Mouse (Mus musculus) frontal cortex, postnatal 14 days (tissue): ENCODE data around the gene Popdc2.

Experiments
- DNase-seq, 2 experiments: peaks; one replicate each; pipeline ENCODE4 v3.0.0; 2022; ENCODE audit warnings: low spot score in 2 of 2

Popdc2 gene

DNA sequence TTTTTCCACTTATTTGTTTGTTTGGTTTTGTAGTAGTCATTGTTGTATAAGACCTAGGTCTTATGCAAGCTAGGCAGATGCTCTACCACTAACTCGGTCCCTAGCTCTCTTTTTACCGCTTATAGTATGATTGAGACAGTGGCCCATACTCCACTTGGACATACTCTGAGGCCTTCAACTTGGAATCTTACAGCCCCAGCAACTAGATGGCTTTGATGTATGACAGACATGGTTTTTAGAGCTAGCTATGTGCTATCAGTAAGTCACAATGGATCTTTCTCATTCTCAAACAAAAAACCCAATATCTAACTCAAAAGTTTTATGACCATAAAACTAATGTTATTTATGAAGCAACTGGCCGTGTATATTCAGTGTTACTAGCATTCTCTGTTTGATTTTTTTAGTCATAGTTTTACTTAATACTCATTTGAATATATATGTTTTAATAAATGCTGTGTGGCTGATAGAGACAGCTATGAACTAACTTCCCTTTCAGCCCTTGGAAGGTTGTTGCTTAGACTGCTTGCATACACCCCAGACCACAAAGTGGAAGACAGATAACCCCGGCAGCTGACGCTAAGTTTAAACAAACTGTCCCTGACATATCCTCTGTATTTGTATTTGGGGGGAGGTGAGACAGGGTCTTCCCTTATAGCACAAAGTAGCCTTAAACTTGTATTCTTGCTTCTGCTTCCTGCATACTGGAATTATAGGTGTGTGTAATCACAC lies 7.7 kb upstream of the Popdc2 start:
- DNase-seq = no peak

DNA sequence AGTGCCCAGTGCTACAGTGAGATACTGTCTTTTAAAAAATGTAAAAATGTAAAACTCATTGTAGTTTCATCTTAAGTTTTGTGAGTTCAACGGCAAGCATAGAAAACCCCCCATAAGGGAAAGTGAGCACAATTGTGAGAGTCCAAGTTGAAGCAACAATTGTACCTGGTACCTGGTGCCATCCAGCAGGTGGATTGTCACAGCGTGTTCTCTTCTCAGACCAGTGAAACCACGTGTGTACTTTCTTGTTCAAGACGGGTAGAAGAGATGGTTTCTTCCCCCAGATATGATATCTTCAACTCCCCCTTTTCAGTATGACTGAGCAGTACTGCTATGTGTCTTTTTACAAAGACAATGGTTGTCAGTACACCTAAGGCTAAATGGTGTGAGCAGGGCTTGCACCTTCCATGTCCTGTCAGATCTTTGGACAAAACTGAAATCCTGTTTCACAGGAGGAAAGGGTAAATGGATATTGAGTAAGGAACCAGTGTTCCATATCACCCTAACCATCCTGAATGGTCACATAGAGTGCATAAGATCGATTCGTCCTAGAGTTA lies 3.7 kb upstream of the Popdc2 start:
- DNase-seq = no peak

DNA sequence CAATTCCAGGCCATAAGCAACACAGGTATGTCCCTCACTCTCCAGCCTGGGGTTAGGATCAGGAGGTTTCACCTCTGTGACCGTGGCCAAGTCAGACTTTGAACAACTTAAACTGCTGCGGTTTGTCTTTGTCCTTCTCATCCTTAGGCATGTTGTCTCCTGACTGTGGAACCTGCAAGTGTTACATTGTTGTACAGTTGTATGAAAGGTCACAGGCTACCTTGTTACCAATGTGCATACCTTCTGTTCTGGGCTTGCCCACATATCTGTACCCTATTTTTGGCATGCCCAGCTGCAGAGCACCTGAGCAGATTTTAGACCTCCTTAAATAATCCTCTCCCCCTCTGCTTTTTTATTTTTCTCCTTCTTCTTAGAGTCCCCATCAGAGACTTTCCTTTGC lies 2.8 kb upstream of the Popdc2 start:
- DNase-seq = no peak

DNA sequence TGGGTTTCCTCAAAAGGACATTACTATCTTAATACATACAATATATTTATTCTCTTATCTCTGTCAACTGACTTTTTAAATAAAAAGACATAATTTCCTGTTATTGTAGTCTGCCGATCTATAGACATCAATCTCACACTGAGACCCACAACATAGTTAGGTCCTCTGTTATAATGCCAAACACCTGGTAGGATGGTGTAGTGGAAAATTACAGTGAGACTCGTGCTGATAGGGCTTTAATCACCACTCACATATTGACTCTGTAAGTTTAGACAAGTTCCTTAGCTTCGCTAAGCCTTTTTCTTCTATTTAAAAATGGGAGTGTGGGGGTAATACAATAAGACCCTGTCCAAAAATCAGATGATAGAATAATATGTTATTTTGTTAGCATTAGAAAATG lies 2.2 kb upstream of the Popdc2 start:
- DNase-seq = no peak

DNA sequence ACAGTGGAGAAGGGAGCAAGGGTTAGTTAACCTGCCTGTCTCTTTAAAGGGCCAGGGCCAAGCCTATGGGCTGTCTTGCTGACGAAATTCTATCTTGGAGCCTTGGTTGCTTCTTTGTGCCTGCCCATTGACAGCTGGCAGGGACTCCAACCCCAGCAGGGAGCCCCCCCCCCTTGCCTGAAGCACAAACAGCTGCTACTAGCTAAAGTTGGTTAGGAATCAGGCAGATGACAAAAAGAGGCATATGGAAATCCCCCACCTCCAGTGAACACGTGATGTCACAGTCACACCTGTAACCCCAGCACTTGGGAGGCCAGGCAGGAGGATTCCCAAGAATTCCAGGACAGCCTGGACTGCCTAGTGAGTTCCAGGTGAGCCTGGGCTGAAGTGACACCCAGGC lies 1.7 kb upstream of the Popdc2 start:
- DNase-seq = no peak

DNA sequence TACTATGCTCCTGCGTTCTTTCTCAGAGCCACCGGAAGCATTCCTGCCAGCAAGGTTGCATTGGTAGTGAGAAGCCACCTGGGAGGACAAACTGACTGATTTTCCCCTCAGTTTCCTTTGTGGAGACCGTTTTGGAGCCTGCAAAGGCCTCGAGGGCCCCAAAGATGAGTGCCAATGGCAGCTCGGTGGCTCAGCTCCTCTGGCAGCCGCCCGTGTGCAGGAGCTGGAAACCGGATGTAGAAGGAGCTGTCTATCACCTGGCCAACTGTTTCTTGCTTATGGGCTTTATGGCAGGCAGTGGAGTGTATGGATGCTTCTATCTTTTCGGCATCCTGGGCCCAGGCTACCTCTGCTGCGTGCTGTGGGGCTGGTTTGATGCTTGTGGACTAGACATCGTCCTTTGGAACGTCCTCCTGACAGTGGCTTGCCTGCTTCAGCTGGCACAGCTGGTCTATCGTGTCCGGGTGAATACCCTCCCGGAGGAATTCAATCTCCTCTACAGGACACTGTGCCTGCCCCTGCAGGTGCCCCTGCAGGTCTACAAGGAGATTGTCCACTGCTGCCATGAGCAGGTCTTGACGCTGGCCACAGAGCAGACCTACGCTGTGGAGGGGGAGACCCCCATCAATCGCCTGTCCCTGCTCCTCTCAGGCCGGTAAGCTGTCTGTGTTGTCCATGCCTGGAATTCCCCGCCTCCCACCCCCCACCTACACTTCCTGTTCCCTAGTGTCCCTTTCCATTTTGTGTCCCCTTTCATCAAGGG lies 665 bp downstream of the Popdc2 start:
- no peak for DNase-seq

DNA sequence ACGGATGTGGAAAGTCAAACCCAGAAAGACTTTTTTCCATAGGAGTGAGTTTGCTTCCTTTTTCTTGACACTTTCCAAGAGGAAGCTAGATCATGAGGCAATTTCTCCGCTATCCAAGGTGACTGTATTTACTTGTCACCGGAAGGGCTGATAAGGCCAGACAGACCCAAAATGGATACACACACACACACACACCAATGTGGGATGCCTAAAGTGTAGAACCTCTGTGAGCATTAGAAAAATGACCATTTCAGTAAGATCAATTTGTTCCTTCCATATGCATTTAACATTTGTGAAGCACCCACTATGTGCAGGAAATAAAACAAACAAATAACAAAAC lies 1.2 kb downstream of the Popdc2 start:
- no peak for DNase-seq

DNA sequence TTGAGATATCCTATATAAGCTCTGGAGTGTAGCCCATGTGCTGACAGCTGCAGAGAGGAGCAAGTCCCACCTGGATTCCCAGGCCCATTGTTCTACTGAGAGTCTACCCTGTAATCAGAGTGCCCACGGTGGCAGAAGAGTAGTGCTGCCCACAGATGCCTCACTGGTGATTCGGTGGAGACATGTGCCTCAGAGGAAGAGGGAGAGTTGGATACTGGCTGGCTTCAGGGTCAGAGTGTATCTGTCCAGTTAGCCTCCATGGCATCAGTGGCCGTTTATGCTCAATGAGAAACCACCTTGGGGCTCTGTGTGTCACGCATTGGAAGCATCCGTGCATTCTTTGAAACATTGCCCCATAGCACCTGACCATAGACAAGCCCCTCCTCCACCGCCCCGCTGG lies 1.6 kb downstream of the Popdc2 start:
- DNase-seq = no peak

DNA sequence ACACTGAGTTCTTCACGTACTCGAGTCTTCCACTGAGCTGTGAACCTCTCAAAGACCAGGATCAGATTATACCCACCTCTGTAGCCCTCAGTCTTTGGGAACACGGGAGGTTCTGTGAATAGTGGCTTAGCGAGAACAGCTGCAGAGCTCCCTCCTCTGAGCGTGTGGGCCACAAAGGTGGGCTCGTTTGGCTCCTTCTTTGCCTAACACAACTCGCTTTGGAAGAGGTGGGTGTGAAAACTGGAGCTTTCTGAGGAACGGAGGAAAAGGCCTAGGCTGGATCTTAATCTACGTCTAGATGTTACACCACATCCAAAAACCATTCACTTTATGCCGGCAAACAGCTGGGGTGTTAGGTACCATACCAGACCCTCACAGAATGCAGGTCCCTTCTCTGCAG lies 3.4 kb downstream of the Popdc2 start:
- no peak for DNase-seq

DNA sequence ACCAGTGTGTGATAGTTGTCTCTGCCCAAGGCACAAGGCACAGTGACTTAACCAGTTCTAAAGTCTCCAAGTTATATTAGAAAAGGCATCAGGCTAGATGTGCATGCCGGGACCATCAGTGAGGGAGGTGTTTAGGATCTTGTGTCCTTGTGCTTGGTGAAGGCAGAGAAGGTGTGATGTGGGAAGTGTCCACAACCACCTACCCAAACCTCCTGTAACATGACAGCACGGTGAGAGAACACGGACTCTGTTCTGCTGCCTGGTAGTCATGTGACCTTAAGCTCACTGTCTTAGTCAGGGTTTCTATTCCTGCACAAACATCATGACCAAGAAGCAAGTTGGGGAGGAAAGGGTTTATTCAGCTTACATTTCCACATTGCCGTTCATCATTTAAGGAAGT lies 4.2 kb downstream of the Popdc2 start:
- no peak for DNase-seq

DNA sequence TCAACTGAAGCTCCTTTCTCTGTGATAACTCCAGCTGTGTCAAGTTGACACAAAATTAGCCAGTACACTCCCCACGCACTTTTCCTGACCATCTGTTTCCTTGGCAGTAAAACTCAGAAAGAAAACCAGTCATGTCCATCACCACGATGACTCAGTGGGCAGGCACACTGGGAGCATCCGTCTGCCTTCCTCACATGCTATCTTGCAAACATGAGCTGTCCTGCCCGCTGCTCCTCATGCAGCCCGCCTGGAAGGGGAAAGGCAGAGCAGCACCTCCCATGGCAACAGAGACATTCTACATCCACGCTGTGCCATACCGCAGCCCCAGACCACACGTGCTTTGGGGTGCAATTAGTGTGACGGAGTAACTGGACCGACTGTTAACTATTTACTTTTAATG lies 6.3 kb downstream of the Popdc2 start:
- DNase-seq = peak; percentile 43 to 63

DNA sequence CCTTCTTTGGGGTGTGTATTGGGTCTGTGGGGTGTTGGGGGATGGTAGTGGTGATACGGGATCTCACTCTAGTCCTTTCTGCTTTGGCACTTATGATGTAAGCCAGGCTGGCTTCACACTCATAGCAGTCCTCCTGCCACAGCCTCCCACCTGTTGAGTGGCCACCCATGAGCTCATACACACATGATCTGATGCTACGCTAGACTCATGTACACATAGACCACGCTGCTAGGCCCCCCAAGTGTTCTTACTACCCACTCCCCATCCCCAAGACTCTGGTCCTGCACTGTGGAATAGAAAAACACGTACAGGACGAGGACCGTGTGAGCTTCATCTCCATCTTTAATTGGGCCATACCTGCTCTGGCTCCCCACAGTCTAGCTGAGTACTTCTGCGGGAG lies 7.0 kb downstream of the Popdc2 start:
- no peak for DNase-seq

DNA sequence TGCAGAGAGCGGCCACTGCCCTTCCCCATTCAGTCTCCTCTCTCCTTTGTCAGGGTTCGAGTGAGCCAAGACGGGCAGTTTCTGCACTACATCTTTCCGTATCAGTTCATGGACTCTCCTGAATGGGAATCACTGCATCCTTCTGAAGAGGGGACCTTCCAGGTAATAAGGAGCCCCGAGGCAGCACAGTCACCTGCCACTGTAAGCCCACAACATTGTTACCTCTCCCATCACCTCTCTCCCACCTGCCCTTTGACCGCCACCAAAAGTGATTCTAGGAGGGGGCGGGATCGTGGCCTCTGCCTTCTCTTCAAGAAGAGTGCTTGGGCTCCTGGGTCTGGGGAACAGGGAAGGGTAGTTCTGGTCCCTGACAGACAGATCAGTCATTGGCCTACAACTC lies 7.4 kb downstream of the Popdc2 start:
- no peak for DNase-seq

DNA sequence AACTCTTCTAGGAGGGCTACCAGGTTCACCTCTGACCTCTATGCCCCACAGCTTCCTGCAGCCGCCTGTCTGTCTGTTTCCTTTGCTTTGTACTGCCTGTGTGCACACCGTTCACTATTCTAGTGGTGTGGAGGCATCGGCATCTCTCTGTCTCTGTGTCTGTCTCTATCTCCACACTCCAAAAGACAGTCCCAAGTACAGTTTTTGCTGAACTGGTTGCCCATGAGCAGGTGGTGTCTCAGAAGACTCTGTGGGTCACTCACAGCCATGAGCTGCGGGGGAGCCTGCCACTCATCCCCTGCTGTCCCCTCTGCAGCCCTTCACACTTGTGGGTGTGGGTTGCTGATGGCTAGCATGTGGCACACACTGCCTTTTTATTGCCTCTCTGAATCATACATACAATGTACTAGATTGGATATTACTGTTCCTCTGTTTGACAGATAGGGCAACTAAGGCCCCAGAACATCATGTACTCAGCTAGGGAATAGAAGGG lies 8.0 kb downstream of the Popdc2 start:
- no peak for DNase-seq

DNA sequence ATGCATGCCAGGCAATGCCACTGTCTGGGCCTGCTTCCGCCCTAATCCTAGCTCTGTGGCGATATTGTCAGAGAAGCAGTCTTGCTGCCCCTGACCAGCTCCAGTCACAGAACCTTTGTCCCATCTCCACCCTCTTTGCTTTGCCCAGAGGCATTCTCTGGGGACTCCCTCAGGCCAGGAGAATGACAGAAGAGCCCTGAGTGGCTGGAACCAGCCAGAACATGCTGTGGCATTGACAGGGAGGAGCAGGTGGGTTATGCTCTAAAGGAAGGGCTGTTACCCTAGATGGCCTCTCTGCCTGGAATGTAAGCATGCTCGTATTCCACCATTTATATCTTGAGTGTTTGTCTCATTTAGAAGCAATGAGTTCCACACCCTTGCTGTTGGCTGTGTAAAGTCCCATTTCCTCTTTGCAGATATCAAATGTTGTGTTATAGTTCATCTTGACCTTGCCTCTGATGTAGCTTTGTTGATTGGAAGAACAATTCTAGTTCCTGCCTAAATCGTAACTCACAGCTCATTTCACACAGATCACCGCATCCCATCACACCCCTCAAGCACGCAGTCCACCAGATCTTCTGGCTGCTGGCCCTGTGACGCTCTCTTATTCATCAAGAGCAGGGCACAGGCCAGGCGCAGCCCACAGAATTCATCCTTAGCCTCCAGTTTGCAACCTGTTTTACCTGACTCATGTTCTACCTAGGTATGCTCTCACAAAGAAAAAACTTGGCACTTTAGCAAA lies 8.8 kb downstream of the Popdc2 start:
- no peak for DNase-seq

DNA sequence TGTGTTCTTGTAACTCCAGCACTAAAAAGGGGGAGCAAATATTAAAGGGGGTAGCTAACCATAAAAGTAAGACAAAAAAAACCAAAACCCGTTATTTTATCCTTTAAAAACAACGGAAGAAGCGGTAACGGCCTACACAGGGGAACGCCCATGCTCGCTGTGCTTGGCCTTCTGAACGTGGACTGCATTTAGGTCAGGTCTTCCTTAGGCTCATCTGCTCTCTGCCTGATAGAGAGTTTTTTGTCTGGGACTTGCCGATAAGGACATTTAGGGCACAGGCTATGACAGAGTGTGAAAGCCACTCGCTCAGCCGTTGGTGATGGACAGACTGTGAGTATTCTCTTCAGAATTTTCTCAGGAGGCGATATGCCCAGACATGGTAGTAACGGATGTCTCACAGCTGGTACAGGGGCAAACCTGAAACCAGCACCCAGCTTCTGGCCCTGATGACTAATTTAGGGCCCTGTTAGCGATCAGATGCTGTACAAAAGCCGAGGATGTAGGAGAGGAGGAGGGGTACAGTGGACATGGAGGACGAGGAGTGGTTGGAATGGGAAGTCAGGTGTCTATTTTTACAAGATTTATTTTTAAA lies 9.8 kb downstream of the Popdc2 start:
- DNase-seq = no peak

DNA sequence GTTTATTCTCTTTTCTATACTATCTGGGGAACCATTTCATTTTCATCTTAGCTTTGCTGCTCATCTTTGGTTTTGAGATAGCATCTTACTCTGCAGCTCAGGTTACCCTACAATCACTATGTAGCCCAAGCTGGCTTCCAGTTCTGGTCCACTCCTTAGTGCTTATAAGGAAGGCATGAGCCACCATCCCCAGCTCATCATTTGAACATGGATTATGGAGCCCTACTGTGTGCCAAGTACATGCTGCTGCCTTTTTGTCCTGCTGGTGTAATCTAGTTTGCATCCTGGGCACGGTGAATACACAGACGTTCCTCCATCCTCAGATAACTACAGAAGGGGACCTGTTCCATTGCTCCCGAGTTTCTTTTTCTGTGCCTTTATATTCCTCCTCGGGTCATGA lies 10.9 kb downstream of the Popdc2 start:
- DNase-seq = no peak

DNA sequence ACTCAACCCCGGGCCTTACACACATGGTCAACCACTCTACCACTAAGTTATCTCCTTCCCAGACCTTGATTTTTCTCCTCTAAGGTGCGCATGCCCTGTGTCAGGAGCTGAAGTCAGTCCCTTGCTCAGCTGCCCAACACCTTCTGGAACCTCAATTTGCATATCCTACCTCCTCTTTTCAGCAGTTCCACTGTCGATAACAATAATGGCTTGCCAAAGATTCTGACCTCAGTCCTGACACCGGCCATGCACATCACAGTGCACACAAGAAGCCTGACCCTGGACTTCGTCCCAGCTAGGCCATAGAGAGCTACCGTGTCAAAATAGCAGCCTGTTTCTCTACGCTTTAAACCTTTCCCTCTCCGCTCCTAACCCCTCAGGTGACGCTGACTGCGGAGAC lies 11.4 kb downstream of the Popdc2 start:
- no peak for DNase-seq

DNA sequence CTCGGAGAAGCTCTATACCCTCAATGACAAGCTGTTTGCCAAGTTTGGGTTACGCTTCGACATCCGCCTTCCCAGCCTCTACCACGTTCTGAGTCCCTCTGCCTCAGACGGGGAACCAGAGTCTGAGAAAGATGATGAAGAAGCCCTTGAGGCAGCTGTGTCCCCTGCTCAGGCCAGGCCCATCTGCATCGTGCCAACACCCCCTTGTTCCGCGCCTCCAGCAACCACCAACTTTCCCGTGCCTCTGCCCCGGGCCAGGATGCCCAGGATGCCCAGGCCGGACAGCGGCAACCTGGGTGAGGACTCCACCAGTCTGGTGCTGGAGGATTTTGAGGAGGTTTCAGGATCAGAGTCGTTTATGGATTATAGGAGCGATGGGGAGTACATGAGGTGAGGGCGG lies 11.9 kb downstream of the Popdc2 start:
- no peak for DNase-seq

DNA sequence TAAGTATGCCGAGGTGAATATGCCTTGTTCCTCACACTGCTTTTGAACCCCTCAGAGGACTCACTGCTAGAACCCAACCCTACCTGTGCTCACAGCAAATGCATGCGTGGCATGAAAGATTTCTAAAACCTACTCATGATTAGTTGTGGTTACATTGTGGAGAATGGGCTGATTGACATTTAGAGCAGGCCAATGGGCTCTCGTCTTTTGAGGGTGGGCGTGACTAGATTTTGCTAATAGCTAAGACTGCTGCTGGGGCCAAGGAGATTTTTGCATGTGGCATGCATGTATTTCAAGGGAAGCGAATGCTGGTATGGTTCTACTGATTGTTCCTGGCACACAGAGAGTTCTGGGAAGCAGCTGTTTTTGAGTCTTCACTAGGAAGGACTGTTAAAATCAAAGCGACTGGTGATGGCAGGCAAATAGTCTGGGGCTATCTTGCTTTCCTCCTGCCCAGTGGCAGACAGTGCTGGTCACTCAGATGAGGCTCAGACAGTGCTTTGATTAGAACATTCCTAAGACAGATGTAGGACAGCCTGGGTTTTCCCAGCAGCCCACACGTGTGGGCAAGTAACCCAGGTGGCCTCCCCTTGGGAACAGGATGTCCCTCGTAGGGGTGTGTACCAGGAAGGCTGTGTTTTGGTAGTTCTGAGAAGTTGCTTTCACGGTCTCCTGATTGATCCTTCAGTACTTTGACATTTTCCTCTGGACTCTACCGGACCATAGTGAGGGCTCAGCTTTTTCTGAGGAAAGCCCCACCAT lies 12.6 kb downstream of the Popdc2 start:
- no peak for DNase-seq

DNA sequence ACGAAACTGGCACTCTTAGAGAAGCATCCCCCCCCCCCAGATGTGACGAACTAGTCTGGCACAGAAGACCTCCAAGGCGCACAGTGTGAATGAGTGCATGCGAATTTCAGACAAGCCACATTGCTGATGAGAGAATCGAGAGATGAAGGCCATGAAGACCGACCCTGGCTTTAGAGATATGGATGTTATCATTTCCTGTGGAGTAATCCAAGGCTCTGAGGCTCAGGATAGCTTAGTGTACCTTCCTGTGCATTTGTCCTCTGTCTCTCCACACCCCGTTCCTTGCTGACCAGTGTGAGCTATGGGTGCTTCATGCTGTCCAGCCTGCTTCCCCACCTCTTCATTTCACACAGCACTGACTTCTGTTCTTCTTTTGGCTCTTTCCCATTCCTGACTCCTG lies 13.2 kb downstream of the Popdc2 start:
- DNase-seq = no peak
